Mouse (Mus musculus): ENCODE measurements at regions not wholly inside any gene's neighbourhood (a gene's known extent, or its start where the extent isn't known, plus 50 kb on each side); places are given as distances from the start of the nearest gene placed in this dataset.
A peak's percentile ranks its signal among the peaks of the same experiment; 100 is the strongest.

GRCm38 (mm10) chr7:145106494-145106849, 101.4 kb downstream of the 1810010D01Rik start:
- no peak for ATAC-seq (replicated peaks; ENCODE audit: low FRiP score, poor library complexity, severe bottlenecking)

- no peak for ATAC-seq (replicated peaks; ENCODE audit: low FRiP score, poor library complexity, severe bottlenecking)
Observed at GRCm38 (mm10) chr7:145105831-145106493, 102.0 kb downstream of the 1810010D01Rik start.

GRCm38 (mm10) chr7:145102692-145103091, 105.2 kb downstream of the 1810010D01Rik start:
- no peak for ATAC-seq (replicated peaks; ENCODE audit: low FRiP score, poor library complexity, severe bottlenecking)

- ATAC-seq (replicated peaks; ENCODE audit: low FRiP score, poor library complexity, severe bottlenecking), result no peak
Observed at GRCm38 (mm10) chr7:145102216-145102615, 105.7 kb downstream of the 1810010D01Rik start.

GRCm38 (mm10) chr7:145098335-145098734, 109.6 kb downstream of the 1810010D01Rik start:
- no peak for ATAC-seq (replicated peaks; ENCODE audit: low FRiP score, poor library complexity, severe bottlenecking)

- no peak for ATAC-seq (replicated peaks; ENCODE audit: low FRiP score, poor library complexity, severe bottlenecking)
Observed at GRCm38 (mm10) chr7:145094134-145094526, 113.8 kb downstream of the 1810010D01Rik start.

- ATAC-seq (replicated peaks; ENCODE audit: low FRiP score, poor library complexity, severe bottlenecking), result no peak
Observed at GRCm38 (mm10) chr7:145093417-145094133, 114.3 kb downstream of the 1810010D01Rik start.

GRCm38 (mm10) chr7:145092392-145093176, 115.3 kb downstream of the 1810010D01Rik start:
- no peak for ATAC-seq (replicated peaks; ENCODE audit: low FRiP score, poor library complexity, severe bottlenecking)

GRCm38 (mm10) chr7:145090849-145091248, 117.1 kb downstream of the 1810010D01Rik start:
- ATAC-seq (replicated peaks; ENCODE audit: low FRiP score, poor library complexity, severe bottlenecking), result no peak

GRCm38 (mm10) chr7:145089315-145089721, 118.6 kb downstream of the 1810010D01Rik start:
- ATAC-seq (replicated peaks; ENCODE audit: low FRiP score, poor library complexity, severe bottlenecking), result no peak

- ATAC-seq (replicated peaks; ENCODE audit: low FRiP score, poor library complexity, severe bottlenecking), result no peak
Observed at GRCm38 (mm10) chr7:145088655-145089054, 119.3 kb downstream of the 1810010D01Rik start.

- ATAC-seq (replicated peaks; ENCODE audit: low FRiP score, poor library complexity, severe bottlenecking), result no peak
Observed at GRCm38 (mm10) chr7:145087790-145088189, 120.1 kb downstream of the 1810010D01Rik start.

- ATAC-seq (replicated peaks; ENCODE audit: low FRiP score, poor library complexity, severe bottlenecking), result no peak
Observed at GRCm38 (mm10) chr7:145082917-145083752, 124.8 kb downstream of the 1810010D01Rik start.

- ATAC-seq (replicated peaks; ENCODE audit: low FRiP score, poor library complexity, severe bottlenecking), result 0 out of 2 replicates have a peak, but pooled peaks have one; percentile 9
Observed at GRCm38 (mm10) chr7:145071996-145072790, 132.5 kb upstream of the Ccnd1 start.

GRCm38 (mm10) chr7:145071533-145071932, 131.8 kb upstream of the Ccnd1 start:
- no peak for ATAC-seq (replicated peaks; ENCODE audit: low FRiP score, poor library complexity, severe bottlenecking)

- no peak for ATAC-seq (replicated peaks; ENCODE audit: low FRiP score, poor library complexity, severe bottlenecking)
Observed at GRCm38 (mm10) chr7:145067366-145067765, 127.6 kb upstream of the Ccnd1 start.

GRCm38 (mm10) chr7:145056320-145056719, 116.6 kb upstream of the Ccnd1 start:
- no peak for ATAC-seq (replicated peaks; ENCODE audit: low FRiP score, poor library complexity, severe bottlenecking)

GRCm38 (mm10) chr7:145051616-145052015, 111.9 kb upstream of the Ccnd1 start:
- no peak for ATAC-seq (replicated peaks; ENCODE audit: low FRiP score, poor library complexity, severe bottlenecking)

- no peak for ATAC-seq (replicated peaks; ENCODE audit: low FRiP score, poor library complexity, severe bottlenecking)
Observed at GRCm38 (mm10) chr7:145050729-145051128, 111.0 kb upstream of the Ccnd1 start.
